Mouse (Mus musculus): Measurements from ENCODE around the gene Otud7a. TPM values are rescaled to one million over a fixed set of nuclear protein-coding genes. Genes with fewer than 3 reads are reported as not detected.
A peak's percentile ranks its signal among the peaks of the same experiment; 100 is the strongest.
"Not testable (repeated sequence)": the region's sequence is repeated elsewhere in the genome, so short reads cannot be mapped to it uniquely, and the experiment has no call there.

Otud7a gene
- total and polyA plus RNA-seq, 2 experiments from 2014 or later, result 4.2 to 20.8 TPM

DNA sequence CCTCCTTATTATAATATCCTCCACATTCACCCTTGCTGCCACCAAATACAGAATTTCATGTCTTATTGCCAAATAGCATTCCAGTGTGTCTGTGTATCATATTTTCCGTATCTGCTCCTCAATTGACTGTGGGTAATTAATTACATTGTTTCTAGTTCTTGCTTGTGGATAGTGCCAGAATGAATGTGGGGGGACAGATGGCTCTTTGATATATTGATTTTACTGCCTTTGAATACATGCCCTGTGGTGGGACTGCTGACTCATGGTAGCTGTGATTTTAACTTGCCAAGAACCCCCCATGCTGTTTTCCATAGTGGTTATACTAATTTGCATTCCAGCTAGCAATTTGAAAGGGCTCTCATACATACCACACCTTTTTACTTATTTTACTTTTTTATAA lies 215.7 kb downstream of the Otud7a start:
- DNase-seq (ENCODE audit: low spot score), result no peak
- H3K4me3 ChIP-seq (ENCODE audit: low read depth, low read length), result no peak overlapping the region
- H3K9ac ChIP-seq (replicated peaks; ENCODE audit: low read length, poor library complexity, severe bottlenecking), result no peak overlapping the region
- 78% methylated on average over 1 of the region's 1 CpGs for WGBS
- 0 out of 2 replicates have a peak, but pooled peaks cover 3% of the 10 kb centered on the region for H3K36me3 ChIP-seq (ENCODE audit: insufficient read depth, low read length)
- no peaks in the 10 kb centered on the region for H3K27me3 ChIP-seq (ENCODE audit: insufficient read depth, low read length)
- H3K27ac ChIP-seq (ENCODE audit: low read depth, low read length), result no peak overlapping the region
- ATAC-seq (ENCODE audit: low FRiP score), result no peak
- H3K4me2 ChIP-seq (ENCODE audit: low read depth, low read length, poor library complexity, severe bottlenecking), result no peak overlapping the region
- TF ChIP-seq CTCF (IDR thresholded peaks at IDR 0.05), result no peak
- no peaks in the 10 kb centered on the region for H3K4me1 ChIP-seq (ENCODE audit: insufficient read depth, low read length)
- H3K9me3 ChIP-seq (ENCODE audit: low read length), result no peaks in the 10 kb centered on the region

DNA sequence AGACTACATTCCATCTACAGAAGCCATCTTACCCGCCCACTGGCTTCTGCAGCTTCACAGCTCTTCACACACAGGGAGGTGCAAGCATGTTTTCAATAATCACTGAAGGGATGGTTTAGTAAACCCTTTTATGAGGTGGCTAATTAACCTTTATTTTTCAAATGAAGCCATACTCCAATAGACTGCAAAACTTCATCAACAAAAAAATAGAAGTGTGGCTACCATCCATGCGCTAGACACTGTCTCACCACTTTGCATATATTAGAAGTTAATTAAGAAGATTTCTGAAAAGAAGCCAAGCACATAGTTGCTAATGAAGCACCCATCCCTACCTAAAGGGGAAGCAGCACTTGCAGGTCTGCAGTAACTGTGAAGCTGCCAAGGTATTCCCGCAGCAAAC lies 218.2 kb downstream of the Otud7a start:
- H3K4me3 ChIP-seq (ENCODE audit: low read depth, low read length), result no peak overlapping the region
- H3K4me2 ChIP-seq (ENCODE audit: low read depth, low read length, poor library complexity, severe bottlenecking), result no peak overlapping the region
- no peak for ATAC-seq (ENCODE audit: low FRiP score)
- H3K27me3 ChIP-seq (ENCODE audit: insufficient read depth, low read length), result no peaks in the 10 kb centered on the region
- no peak for DNase-seq (ENCODE audit: low spot score)
- 0 out of 2 replicates have a peak, but pooled peaks cover 4% of the 10 kb centered on the region for H3K4me1 ChIP-seq (ENCODE audit: insufficient read depth, low read length)
- TF ChIP-seq CTCF (IDR thresholded peaks at IDR 0.05), result no peak
- no peak overlapping the region for H3K27ac ChIP-seq (ENCODE audit: low read depth, low read length)
- no peaks in the 10 kb centered on the region for H3K9me3 ChIP-seq (ENCODE audit: low read length)
- 0 out of 2 replicates have a peak, but pooled peaks cover 3% of the 10 kb centered on the region for H3K36me3 ChIP-seq (ENCODE audit: insufficient read depth, low read length)
- no peak overlapping the region for H3K9ac ChIP-seq (replicated peaks; ENCODE audit: low read length, poor library complexity, severe bottlenecking)
- WGBS, result 89% methylated on average over 3 of the region's 3 CpGs

DNA sequence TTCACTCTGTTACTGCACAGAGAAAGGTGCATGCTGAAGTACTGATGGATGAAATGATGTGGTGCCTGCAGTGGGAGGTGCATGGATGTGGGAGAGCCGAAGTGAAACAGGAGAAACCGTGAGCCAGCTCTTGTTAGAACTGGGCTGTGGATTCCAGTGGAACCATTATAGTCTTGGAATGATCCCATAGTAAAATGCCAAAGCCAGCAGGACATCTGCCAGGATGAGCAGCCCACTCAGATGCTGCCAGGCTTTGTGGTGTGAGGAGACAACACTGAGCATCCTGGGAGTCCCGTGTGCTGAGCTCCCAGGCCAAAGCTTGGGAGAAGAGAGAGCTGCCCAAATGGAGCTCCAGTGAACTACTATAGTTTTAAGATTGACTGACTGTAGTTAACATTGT lies 220.9 kb downstream of the Otud7a start:
- no peak for TF ChIP-seq CTCF (IDR thresholded peaks at IDR 0.05)
- no peak overlapping the region for H3K27ac ChIP-seq (ENCODE audit: low read depth, low read length)
- ATAC-seq (ENCODE audit: low FRiP score), result no peak
- no peaks in the 10 kb centered on the region for H3K27me3 ChIP-seq (ENCODE audit: insufficient read depth, low read length)
- no peaks in the 10 kb centered on the region for H3K9me3 ChIP-seq (ENCODE audit: low read length)
- 94% methylated on average over 3 of the region's 3 CpGs for WGBS
- H3K9ac ChIP-seq (replicated peaks; ENCODE audit: low read length, poor library complexity, severe bottlenecking), result no peak overlapping the region
- H3K4me2 ChIP-seq (ENCODE audit: low read depth, low read length, poor library complexity, severe bottlenecking), result no peak overlapping the region
- H3K4me1 ChIP-seq (ENCODE audit: insufficient read depth, low read length), result peaks cover 14% of the 10 kb centered on the region
- 0 out of 2 replicates have a peak, but pooled peaks cover 3% of the 10 kb centered on the region for H3K36me3 ChIP-seq (ENCODE audit: insufficient read depth, low read length)
- DNase-seq (ENCODE audit: low spot score), result no peak
- H3K4me3 ChIP-seq (ENCODE audit: low read depth, low read length), result no peak overlapping the region

DNA sequence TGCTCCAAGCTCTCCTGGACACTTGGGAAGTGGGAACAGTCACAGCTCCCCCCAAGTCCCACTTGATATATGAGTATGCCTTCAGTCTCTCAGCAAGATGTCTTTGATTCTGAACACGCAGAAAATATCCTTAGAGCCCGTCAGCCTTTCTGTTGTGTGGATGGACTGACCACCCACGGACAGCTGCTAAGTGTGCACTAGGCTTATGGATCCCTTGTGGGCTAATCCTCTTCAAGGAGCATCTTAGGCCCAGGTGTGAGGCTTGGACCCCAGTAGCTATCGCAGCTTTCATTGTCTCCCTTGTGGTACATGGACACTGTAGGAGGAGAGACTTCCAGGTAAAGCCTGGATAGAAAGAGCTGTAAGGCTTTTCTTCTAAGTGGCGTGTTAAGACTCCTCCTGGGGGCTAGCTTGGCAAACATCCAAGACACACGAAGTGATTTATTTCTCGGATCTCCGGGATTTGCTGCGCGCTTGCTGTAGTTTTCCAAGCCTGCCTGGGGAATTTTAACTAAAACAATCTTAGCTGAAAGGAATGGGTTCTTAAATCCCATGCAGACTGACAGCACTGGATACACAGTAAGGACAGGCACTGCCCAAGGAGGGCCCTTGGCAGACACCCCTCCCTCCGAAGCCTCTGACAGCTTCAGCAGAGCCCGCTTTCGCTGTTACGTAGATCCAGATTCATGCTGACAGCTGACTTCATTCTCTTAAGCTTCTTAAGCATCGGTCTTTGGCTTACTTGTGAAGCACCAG lies 223.6 kb downstream of the Otud7a start:
- DNase-seq (ENCODE audit: low spot score), result peak; percentile 74
- 0 out of 2 replicates have a peak overlapping the region, but pooled peaks have one; percentile 3 for H3K9ac ChIP-seq (replicated peaks; ENCODE audit: low read length, poor library complexity, severe bottlenecking)
- H3K27me3 ChIP-seq (ENCODE audit: insufficient read depth, low read length), result no peaks in the 10 kb centered on the region
- no peak for TF ChIP-seq CTCF (IDR thresholded peaks at IDR 0.05)
- 24% methylated on average over 15 of the region's 15 CpGs for WGBS
- H3K4me1 ChIP-seq (ENCODE audit: insufficient read depth, low read length), result peaks cover 14% of the 10 kb centered on the region
- no peaks in the 10 kb centered on the region for H3K9me3 ChIP-seq (ENCODE audit: low read length)
- peak overlapping the region; percentile 21 for H3K4me2 ChIP-seq (ENCODE audit: low read depth, low read length, poor library complexity, severe bottlenecking)
- H3K36me3 ChIP-seq (ENCODE audit: insufficient read depth, low read length), result 0 out of 2 replicates have a peak, but pooled peaks cover 3% of the 10 kb centered on the region
- H3K27ac ChIP-seq (ENCODE audit: low read depth, low read length), result peak overlapping the region; percentile 62
- no peak overlapping the region for H3K4me3 ChIP-seq (ENCODE audit: low read depth, low read length)
- ATAC-seq (ENCODE audit: low FRiP score), result peak; percentile 64

DNA sequence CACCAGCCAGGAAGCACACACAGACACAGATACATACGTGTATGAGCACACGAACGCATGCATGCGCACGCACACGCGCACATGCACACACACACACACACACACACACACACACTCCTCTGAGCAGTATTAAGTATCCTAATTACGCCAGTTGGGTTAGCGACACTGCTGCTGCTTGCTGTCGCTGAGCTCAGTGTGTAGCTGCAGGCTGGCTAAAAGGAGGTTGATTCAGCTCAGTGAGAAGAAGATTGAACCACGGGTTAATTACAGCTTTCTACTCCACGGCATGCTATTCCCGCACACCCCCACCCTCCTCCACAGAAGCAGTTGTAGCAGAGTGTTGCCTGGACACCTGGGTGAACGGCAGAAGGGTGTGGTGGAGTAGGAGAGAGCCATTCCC lies 224.4 kb downstream of the Otud7a start:
- no peak overlapping the region for H3K4me3 ChIP-seq (ENCODE audit: low read depth, low read length)
- no peak overlapping the region for H3K9ac ChIP-seq (replicated peaks; ENCODE audit: low read length, poor library complexity, severe bottlenecking)
- no peaks in the 10 kb centered on the region for H3K36me3 ChIP-seq (ENCODE audit: insufficient read depth, low read length)
- H3K9me3 ChIP-seq (ENCODE audit: low read length), result no peaks in the 10 kb centered on the region
- H3K27me3 ChIP-seq (ENCODE audit: insufficient read depth, low read length), result no peaks in the 10 kb centered on the region
- H3K4me1 ChIP-seq (ENCODE audit: insufficient read depth, low read length), result peaks cover 14% of the 10 kb centered on the region
- 54% methylated on average over 14 of the region's 14 CpGs for WGBS
- H3K4me2 ChIP-seq (ENCODE audit: low read depth, low read length, poor library complexity, severe bottlenecking), result peak overlapping the region; percentile 21; the same call in 1 of the 2 replicates
- DNase-seq (ENCODE audit: low spot score) (peak; percentile 58), ATAC-seq (ENCODE audit: low FRiP score) (peak; percentile 61)
- no peak for TF ChIP-seq CTCF (IDR thresholded peaks at IDR 0.05)
- H3K27ac ChIP-seq (ENCODE audit: low read depth, low read length), result peak overlapping the region; percentile 62

DNA sequence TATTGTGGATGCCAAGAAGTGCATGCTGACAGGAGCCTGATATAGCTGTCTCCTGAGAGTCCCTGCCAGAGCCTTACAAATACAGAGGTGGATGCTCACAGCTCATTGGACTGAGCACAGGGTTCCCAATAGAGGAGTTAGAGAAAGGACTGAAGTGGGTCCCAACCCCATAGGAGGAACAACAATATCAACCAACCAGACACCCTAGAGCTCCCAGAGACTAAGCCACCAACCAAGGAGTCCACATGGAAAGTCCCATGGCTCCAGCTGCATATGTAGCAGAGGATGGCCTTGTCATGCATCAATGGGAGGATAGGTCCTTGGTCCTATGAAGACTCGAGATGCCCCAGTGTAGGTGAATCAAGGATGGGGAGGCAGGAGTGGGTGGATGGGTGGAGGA lies 226.4 kb downstream of the Otud7a start:
- H3K4me2 ChIP-seq (ENCODE audit: low read depth, low read length, poor library complexity, severe bottlenecking); H3K36me3 ChIP-seq (ENCODE audit: insufficient read depth, low read length); H3K9ac ChIP-seq (replicated peaks; ENCODE audit: low read length, poor library complexity, severe bottlenecking); H3K27ac ChIP-seq (ENCODE audit: low read depth, low read length); ATAC-seq (ENCODE audit: low FRiP score); H3K9me3 ChIP-seq (ENCODE audit: low read length); H3K4me3 ChIP-seq (ENCODE audit: low read depth, low read length); DNase-seq (ENCODE audit: low spot score); H3K27me3 ChIP-seq (ENCODE audit: insufficient read depth, low read length): not testable (repeated sequence)
- peaks cover 14% of the 10 kb centered on the region for H3K4me1 ChIP-seq (ENCODE audit: insufficient read depth, low read length)
- 96% methylated on average over 1 of the region's 1 CpGs for WGBS
